Mouse (Mus musculus): ENCODE data around the gene Map3k5. TPM values are rescaled to one million over a fixed set of nuclear protein-coding genes. Genes with fewer than 3 reads are reported as not detected.

The Map3k5 gene
- 18.4 TPM for polyA plus RNA-seq (2014; fragmentation: Illumina TruSeq; extraction: RNeasy Lipid Tissue Mini Kit (QIAGEN cat#74804); ENCODE audit: low read depth, low replicate concordance)

GRCm38 (mm10) chr10:19934384-19935294, at the start of gene Map3k5:
Gene Map3k5 (plus strand): TSS chr10:19934472.

GRCm38 (mm10) chr10:19907246-19907804, 26.9 kb upstream of the Map3k5 start, which contains the start of gene Pex7:
Gene Pex7 (minus strand): TSS chr10:19907689.

GRCm38 (mm10) chr10:20148130-20148772, 214.0 kb downstream of the Map3k5 start, which contains the start of gene Map7:
Gene Map7 (plus strand): TSS chr10:20148471.

Other genes starting within 250 kb of the Map3k5 start
- not detected for gene Il20ra, start 221.9 kb upstream of the Map3k5 start, polyA plus RNA-seq (2014; fragmentation: Illumina TruSeq; extraction: RNeasy Lipid Tissue Mini Kit (QIAGEN cat#74804); ENCODE audit: low read depth, low replicate concordance)
- not detected for gene Slc35d3, start 83.0 kb upstream of the Map3k5 start, polyA plus RNA-seq (2014; fragmentation: Illumina TruSeq; extraction: RNeasy Lipid Tissue Mini Kit (QIAGEN cat#74804); ENCODE audit: low read depth, low replicate concordance)
- gene Pex7, start 26.8 kb upstream of the Map3k5 start, polyA plus RNA-seq (2014; fragmentation: Illumina TruSeq; extraction: RNeasy Lipid Tissue Mini Kit (QIAGEN cat#74804); ENCODE audit: low read depth, low replicate concordance) = 29.3 TPM
- 54.5 TPM for gene Map7, start 214.0 kb downstream of the Map3k5 start, polyA plus RNA-seq (2014; fragmentation: Illumina TruSeq; extraction: RNeasy Lipid Tissue Mini Kit (QIAGEN cat#74804); ENCODE audit: low read depth, low replicate concordance)

All from adipose tissue, adult 10 weeks (tissue).